Mouse (Mus musculus) cerebellum, postnatal 14 days (tissue): ENCODE measurements around the gene Hal.
A peak's percentile ranks its signal among the peaks of the same experiment; 100 is the strongest.

ENCODE experiments used
- DNase-seq, 2 experiments: peaks; one replicate each; pipeline ENCODE4 v3.0.0; 2021; ENCODE audit warnings: mixed read lengths in 2 of 2

The Hal gene

DNA sequence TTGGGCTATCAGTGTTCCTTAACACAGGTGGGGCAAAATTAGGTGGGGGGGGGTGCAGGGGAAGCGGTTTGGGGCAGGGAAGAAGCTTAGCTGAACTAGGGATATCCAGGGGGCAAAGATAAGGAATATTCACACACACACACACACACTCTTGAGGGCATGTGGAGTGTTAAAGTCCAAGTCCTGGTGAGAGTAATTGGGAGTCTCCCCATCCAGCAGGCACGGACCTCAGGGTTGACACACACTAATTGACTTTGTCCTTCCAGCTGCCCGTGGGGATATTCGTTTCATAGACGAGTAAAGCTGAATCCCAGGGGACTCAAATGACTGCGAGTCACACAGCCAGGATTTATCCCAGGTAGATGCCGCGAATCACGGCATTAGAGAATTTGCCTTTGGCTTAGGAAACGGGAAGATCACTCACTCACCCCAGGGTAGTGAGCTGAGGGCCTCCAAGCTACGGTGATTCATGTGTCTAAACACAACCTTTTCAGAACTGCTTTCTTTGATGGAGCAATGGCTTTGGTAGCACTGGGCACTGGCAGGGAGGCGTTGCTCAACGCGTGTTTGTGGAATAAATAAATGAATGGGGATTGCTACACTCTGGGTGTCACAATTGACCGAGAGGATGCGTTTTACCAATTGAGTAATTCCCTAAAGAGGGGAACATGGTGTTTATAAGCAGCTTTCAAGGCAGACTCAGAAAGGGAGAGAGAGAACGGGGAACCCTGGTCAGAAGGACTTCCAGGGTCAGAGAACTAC is at the start of gene Hal:
Hal (plus strand) TSS at position 703 of the 762 bp plus-strand sequence.
- DNase-seq: no peak

DNA sequence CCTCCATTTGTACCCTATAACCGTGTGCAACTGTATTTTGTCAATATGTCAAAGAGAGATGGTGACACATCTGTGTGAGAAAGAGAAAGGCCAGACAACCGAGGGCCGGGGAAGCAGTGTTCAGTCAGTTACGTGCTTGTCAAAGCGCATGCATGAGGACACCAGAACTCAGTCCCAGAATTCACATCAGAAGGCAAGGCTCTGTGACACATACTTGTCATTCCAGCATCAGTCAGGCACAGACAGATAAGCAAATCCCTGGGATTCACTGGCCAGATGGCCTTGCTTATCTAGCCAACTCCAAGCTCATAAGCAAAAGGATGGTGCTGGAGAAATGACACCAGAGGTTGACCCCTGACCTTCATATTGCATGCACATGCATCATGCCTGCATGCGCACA is 47.1 kb upstream of the Hal start:
- DNase-seq: no peak

- DNase-seq: no peak
Measured at GRCm38 (mm10) chr10:93442183-93442582, 46.4 kb upstream of the Hal start.

DNA sequence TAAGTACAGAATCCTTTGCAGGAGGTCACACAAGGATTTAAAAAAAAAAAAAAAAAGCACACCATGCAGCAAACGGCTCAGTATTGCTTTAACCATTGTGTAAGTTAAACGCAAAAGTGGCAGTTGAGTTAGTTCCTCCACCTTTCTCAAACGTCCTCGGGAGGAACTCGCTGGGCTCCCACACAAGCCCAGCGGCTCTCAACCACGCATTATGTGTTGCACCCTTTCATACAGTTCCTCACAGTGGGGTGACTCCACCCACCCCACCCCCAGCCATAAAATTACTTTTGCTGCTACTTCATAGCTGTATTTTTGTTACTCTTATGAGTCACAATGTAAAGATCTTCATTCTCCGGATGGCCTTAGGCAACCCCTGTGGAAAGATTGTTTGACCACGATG is 44.2 kb upstream of the Hal start:
- no peak for DNase-seq

- DNase-seq: no peak
Measured at GRCm38 (mm10) chr10:93447398-93447797, 41.2 kb upstream of the Hal start.

- DNase-seq: no peak
Measured at GRCm38 (mm10) chr10:93454652-93455014, 33.9 kb upstream of the Hal start.

GRCm38 (mm10) chr10:93460106-93460505 is 28.5 kb upstream of the Hal start:
- no peak for DNase-seq

- DNase-seq: no peak
Measured at GRCm38 (mm10) chr10:93462692-93463382, 25.7 kb upstream of the Hal start.

- no peak for DNase-seq
Measured at GRCm38 (mm10) chr10:93463611-93464010, 25.0 kb upstream of the Hal start.

GRCm38 (mm10) chr10:93467259-93467658 is 21.3 kb upstream of the Hal start:
- DNase-seq: no peak

GRCm38 (mm10) chr10:93467791-93468190 is 20.8 kb upstream of the Hal start:
- no peak for DNase-seq

DNA sequence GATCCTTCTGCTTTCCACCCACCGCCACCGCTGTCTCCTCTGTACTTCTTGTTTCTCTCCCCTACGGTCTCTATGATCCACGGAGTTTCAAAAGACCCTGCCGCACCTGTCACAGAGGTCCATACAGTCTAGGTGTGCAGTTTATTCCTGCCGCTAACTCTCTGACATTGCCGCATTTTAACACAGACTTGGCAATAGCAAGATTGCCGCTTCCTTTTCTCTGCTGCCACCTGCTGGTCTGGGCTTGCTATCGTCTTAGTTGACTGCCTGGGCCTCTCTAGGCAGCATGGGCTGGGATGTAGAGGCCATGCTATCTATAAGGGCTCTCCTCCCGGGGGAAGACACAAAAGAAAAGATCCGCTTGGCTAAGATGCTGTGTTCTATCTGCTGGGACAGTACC is 17.2 kb upstream of the Hal start:
- DNase-seq: peak; percentile 94 to 97

GRCm38 (mm10) chr10:93484511-93484910 is 4.1 kb upstream of the Hal start:
- DNase-seq: no peak

- DNase-seq: peak; percentile 79 to 87
Measured at GRCm38 (mm10) chr10:93485055-93485691, 3.4 kb upstream of the Hal start.

DNA sequence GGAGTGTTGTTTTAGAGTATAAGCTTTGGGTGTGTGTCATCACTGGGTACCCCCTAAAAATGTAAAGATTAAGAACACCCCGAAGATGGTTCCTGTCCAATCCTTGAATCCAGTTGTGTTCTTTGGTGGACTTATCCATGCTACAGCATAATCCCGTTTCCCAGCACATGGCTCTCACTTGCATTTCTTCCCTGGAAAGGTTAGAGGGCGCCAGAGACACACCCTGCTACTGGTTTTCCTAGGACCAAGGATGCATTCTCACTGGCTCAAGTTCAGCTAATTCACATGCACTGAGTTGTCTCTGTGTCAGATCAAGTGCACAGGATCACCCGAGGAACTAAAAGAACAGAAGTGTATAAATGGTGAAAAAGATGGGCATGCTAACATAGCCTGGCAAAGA is 1.9 kb upstream of the Hal start:
- peak; percentile 67 to 75 for DNase-seq

- DNase-seq: no peak
Measured at GRCm38 (mm10) chr10:93488828-93489226, 259 bp downstream of the Hal start.

DNA sequence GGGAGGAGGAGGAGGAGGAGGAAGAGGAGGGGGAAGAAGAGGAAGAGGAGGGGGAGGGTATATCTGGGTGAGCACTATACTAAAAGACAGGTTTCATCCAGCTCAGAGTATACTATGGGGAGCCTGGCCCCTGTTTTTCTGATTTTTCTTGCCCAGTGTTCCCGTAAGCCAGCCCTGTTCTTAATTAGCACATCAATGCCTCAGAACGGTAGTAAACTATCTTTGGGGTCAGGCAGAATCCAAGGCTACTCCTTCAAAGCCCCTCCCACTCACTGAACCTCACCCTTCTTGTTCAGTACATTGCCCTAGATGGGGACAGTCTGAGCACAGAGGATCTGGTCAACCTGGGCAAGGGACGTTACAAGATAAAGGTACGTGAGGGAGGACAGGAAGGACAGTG is 1.9 kb downstream of the Hal start:
- DNase-seq: no peak

DNA sequence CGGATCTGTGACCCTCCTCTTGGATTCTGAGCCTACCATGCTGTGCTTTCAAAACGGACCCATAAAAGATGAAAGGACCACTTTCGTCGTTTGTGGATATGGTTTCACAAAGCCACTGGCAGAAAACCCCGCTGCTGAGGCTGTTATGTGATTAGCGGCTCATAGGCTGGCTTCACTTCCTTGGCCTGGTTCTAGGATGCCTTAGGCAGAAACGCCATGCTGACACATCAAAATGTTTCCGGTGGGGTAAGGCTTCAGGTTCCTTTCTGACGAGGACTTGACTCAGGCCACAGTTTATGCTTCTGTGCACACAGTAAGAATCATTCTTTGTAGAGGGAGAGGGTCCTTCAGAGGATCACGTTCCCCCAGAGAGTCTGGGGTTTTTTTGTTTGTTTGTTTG is 12.3 kb downstream of the Hal start:
- DNase-seq: no peak

DNA sequence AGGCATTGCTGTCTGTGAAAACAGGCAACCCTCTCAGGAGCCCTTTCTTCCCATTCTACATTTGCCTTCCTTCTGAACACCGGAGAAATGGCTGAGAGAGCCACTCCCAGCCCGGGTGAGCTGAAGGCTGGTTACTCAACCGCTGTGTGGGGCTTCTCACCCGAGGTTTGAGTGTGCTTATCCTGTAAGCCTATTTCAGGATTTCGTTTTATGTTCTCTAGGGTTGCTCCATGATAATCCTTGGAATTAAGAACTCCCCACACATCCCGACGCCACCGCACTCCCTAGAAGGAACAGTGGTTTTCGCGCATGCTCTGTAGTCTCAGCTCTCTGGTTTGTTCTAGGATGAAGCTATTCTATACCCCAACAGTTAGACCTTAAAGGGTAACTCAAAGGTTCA is 12.8 kb downstream of the Hal start:
- no peak for DNase-seq

- no peak for DNase-seq
Measured at GRCm38 (mm10) chr10:93508383-93508970, 19.9 kb downstream of the Hal start.

GRCm38 (mm10) chr10:93509532-93510153 is 21.1 kb downstream of the Hal start:
- DNase-seq: no peak

- peak; percentile 15 to 24 for DNase-seq
Measured at GRCm38 (mm10) chr10:93515419-93515818, 26.9 kb downstream of the Hal start.

DNA sequence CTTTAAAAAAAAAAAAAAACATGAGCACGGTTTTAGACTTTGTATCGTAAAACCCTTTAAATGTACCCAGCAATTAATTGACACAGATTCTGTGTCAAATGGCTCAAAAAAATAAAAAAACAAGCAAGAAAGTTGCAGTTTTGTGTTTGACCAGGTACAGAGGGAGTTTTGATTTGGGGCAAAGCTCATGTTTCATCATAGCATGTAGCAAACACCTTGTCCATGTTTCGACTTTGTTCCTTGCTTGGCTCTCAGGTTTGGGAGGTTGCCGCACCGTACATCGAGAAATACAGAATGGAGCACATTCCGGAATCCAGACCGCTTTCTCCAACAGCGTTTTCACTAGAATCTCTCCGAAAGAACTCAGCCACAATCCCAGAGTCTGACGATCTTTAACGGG is 27.4 kb downstream of the Hal start:
- no peak for DNase-seq
